Mouse (Mus musculus): ENCODE data around the gene Msl1.
A peak's percentile ranks its signal among the peaks of the same experiment; 100 is the strongest.

DNA sequence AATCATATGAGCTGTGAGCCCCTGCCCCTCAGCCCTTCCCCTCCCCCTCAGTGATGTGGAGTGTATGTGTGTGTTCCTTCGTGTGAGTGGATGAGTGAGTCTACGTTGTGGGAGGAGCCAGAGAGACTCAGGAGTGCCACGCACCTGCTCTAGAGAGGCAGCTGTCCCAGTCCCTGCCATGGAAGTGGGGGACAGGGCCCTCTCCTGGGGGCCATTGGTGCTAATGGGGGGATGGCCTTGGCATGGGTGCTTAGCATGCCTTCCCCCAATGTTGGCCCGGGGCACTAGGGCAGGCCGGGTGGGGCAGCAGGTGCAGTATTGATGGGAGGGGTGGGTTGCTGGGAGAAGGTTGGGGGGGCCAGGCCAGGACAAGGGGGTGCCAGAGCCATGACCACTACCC lies 28.5 kb upstream of the Msl1 start:
- TF ChIP-seq POLR2A (IDR thresholded peaks at IDR 0.05; ENCODE audit: insufficient read length, low read depth) (peak; percentile 31), E2F4 (IDR thresholded peaks at IDR 0.05; ENCODE audit: insufficient read depth) (no peak), TCF12 (IDR thresholded peaks at IDR 0.05; ENCODE audit: insufficient read depth, poor library complexity, severe bottlenecking) (no peak), MYOG (IDR thresholded peaks at IDR 0.05; ENCODE audit: control insufficient read depth in 1 of 3, insufficient read depth in 1 of 3, insufficient read length in 2 of 3, low read depth in 2 of 3) (peak in 2 of 3 experiments; percentile 14 to 34)
